Mouse (Mus musculus): ENCODE data around the gene Fmn2.

The Fmn2 gene

GRCm38 (mm10) chr1:174557841-174558240, 56.2 kb downstream of the Fmn2 start:
- DNase-seq, result no peak

- no peak for DNase-seq
These were observed 56.9 kb downstream of the Fmn2 start for GRCm38 (mm10) chr1:174558488-174558887.

- DNase-seq, result no peak
These were observed 62.9 kb downstream of the Fmn2 start for GRCm38 (mm10) chr1:174564561-174564960.

GRCm38 (mm10) chr1:174568609-174569008, 67.0 kb downstream of the Fmn2 start:
- DNase-seq, result no peak

- DNase-seq, result peak; percentile 26
These were observed 90.9 kb downstream of the Fmn2 start for GRCm38 (mm10) chr1:174592420-174592980.

GRCm38 (mm10) chr1:174594989-174595388, 93.4 kb downstream of the Fmn2 start:
- DNase-seq, result peak; percentile 69

- DNase-seq, result no peak
These were observed 95.9 kb downstream of the Fmn2 start for GRCm38 (mm10) chr1:174597495-174597894.

GRCm38 (mm10) chr1:174598226-174598625, 96.6 kb downstream of the Fmn2 start:
- DNase-seq, result no peak

- DNase-seq, result no peak
These were observed 98.4 kb downstream of the Fmn2 start for GRCm38 (mm10) chr1:174600041-174600440.

GRCm38 (mm10) chr1:174600620-174601019, 99.0 kb downstream of the Fmn2 start:
- DNase-seq, result no peak

- peak; percentile 29 for DNase-seq
These were observed 115.7 kb downstream of the Fmn2 start for GRCm38 (mm10) chr1:174617368-174617767.

- no peak for DNase-seq
These were observed 119.9 kb downstream of the Fmn2 start for GRCm38 (mm10) chr1:174621512-174621911.

GRCm38 (mm10) chr1:174623054-174623453, 121.4 kb downstream of the Fmn2 start:
- DNase-seq, result peak; percentile 65

- DNase-seq, result no peak
These were observed 128.4 kb downstream of the Fmn2 start for GRCm38 (mm10) chr1:174630074-174630473.

GRCm38 (mm10) chr1:174636291-174636690, 134.7 kb downstream of the Fmn2 start:
- no peak for DNase-seq

- no peak for DNase-seq
These were observed 136.0 kb downstream of the Fmn2 start for GRCm38 (mm10) chr1:174637564-174638085.

GRCm38 (mm10) chr1:174640901-174641300, 139.3 kb downstream of the Fmn2 start:
- no peak for DNase-seq

- no peak for DNase-seq
These were observed 141.9 kb downstream of the Fmn2 start for GRCm38 (mm10) chr1:174643431-174644010.

- DNase-seq, result peak; percentile 18
These were observed 147.8 kb downstream of the Fmn2 start for GRCm38 (mm10) chr1:174649421-174649826.

GRCm38 (mm10) chr1:174654565-174654964, 152.9 kb downstream of the Fmn2 start:
- no peak for DNase-seq

GRCm38 (mm10) chr1:174655354-174655753, 153.7 kb downstream of the Fmn2 start:
- no peak for DNase-seq

GRCm38 (mm10) chr1:174656554-174656953, 154.9 kb downstream of the Fmn2 start:
- no peak for DNase-seq

GRCm38 (mm10) chr1:174659459-174660223, 158.0 kb downstream of the Fmn2 start:
- no peak for DNase-seq

GRCm38 (mm10) chr1:174665116-174665515, 163.5 kb downstream of the Fmn2 start:
- no peak for DNase-seq
